Mouse (Mus musculus) heart, embryonic 15.5 days (tissue): ENCODE results near the gene Apln. TPM values are rescaled to one million over a fixed set of nuclear protein-coding genes. Genes with fewer than 3 reads are reported as not detected.

Source experiments
- ATAC-seq: fragments of 200-750 bp; cut with Nextera tagmentation; replicated peaks from 2 replicates; pipeline ENCODE4 v1.8.0; 2017; ENCODE audit warnings: low read depth, moderate TSS enrichment; ENCODE audit not compliant: insufficient number of reproducible peaks, insufficient read depth, low FRiP score
- H3K27ac ChIP-seq: fragments of 300-500 bp; sonication (generic); 2 replicates; pipeline ENCODE4 v1.5.1; 2015; ENCODE audit warnings: mild to moderate bottlenecking, inconsistent platforms
- H3K27me3 ChIP-seq: fragments of 300-500 bp; sonication (generic); 2 replicates; pipeline ENCODE4 v1.6.1; 2015; ENCODE audit warnings: inconsistent platforms
- H3K36me3 ChIP-seq: fragments of 300-500 bp; sonication (generic); 2 replicates; pipeline ENCODE4 v1.6.1; 2015; ENCODE audit warnings: mild to moderate bottlenecking, inconsistent platforms
- H3K4me1 ChIP-seq: fragments of 300-500 bp; sonication (generic); replicated peaks from 2 replicates; pipeline ENCODE4 v1.6.1; 2015; ENCODE audit warnings: inconsistent platforms
- H3K4me2 ChIP-seq: fragments of 300-500 bp; sonication (generic); 2 replicates; pipeline ENCODE4 v1.6.1; 2015; ENCODE audit warnings: inconsistent platforms, mild to moderate bottlenecking, moderate library complexity
- H3K4me3 ChIP-seq: fragments of 300-500 bp; sonication (generic); 2 replicates; pipeline ENCODE4 v1.5.1; 2015; ENCODE audit warnings: mild to moderate bottlenecking, inconsistent platforms
- H3K9ac ChIP-seq: fragments of 300-500 bp; sonication (generic); 2 replicates; pipeline ENCODE4 v1.6.1; 2015; ENCODE audit warnings: mild to moderate bottlenecking, inconsistent platforms
- H3K9me3 ChIP-seq: fragments of 300-500 bp; sonication (generic); replicated peaks from 2 replicates; pipeline ENCODE4 v1.6.1; 2016; ENCODE audit warnings: inconsistent platforms
- WGBS: fragments of 180-500 bp; shearing (Covaris S2); methylation state at CpG from one replicate; pipeline ENCODE4 v1.1.7; 2015; ENCODE audit warnings: mixed read lengths; 5-methylcytosine and 5-hydroxymethylcytosine counted together
- polyA plus RNA-seq: library from polyadenylated mRNA; unstranded; fragments of >200 nt; fragmentation: Nextera tagmentation; extraction: Ambion mirVana; gene quantifications from 2 replicates; pipeline ENCODE4 v1.2.1, GENCODE M21; 2015

The Apln gene
- polyA plus RNA-seq, result 6.5 and 7.2 TPM in 2 replicates

DNA sequence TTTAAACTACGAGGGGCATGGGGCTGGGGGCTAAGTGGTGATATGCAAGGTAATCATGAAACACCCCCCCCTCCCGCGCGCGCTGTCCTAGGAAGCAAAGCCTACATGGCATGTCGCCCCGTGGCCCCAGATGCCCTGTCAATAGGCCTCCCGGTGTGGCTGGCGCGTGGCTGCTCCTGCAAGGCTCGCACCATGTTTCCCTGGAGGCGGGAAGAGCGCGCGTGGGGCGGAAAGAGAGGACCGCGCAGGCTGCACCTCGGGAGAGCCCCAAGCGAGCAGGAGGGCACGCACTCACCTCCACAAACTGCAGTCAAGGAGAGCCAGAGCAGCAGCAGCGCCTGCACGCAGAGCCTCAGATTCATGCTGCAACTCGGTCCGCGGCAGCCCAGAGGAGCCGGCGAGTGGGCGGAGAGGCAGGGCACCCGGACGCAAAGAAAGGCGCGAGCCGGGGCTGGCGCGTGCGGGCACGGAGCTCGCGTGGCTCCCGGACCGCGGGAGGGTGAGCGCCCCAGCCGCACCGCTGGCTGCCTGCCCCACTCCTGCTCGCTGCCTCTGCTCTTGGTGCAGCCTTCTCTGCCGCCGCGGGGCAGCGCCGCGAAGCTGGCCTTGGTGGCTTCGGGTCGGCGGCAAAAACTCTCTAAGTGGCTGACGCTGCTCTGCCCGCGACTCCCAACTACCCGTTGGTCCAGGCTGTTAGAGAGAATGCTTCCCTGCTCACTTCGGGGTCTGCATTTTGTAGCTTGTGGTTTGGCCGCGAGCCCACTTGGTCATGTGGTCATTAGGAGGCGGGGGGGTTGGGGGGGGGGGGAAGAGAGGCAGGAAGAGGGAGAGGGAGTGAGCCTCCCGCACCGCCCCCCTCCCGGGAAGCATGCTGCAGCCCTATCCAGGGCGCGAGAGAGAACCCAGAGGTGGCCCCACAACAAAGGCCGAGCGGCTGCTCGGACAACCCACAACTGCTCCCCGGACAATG is at the start of gene Apln:
TSS of gene Apln (minus strand) at position 710 of the 970 bp plus-strand sequence.
- Histone ChIP-seq H3K27ac (peak within 1 kb of the TSS; percentile 34; the same call in 1 of the 2 replicates), H3K27me3 (peaks cover 54% of the 10 kb centered on the region)
- peak; percentile 35; the same call in 1 of the 2 replicates for ATAC-seq

GRCm38 (mm10) chrX:48082364-48082763 is 47.7 kb upstream of the Apln start:
- no peak overlapping the region for H3K9ac ChIP-seq
- no peak for ATAC-seq
- H3K36me3 ChIP-seq, result no peaks in the 10 kb centered on the region
- H3K27ac ChIP-seq, result no peak overlapping the region
- no peaks in the 10 kb centered on the region for H3K27me3 ChIP-seq
- no peaks in the 10 kb centered on the region for H3K9me3 ChIP-seq
- H3K4me1 ChIP-seq, result peaks cover 6% of the 10 kb centered on the region; the same call in 1 of the 2 replicates
- 53% methylated on average over 5 of the region's 5 CpGs for WGBS
- H3K4me3 ChIP-seq, result no peak overlapping the region
- no peak overlapping the region for H3K4me2 ChIP-seq

More for the DNA sequence above, at the start of gene Apln:
- Histone ChIP-seq H3K36me3 (no peaks in the 10 kb centered on the region), H3K4me3 (peak within 1 kb of the TSS; percentile 58), H3K9me3 (no peaks in the 10 kb centered on the region), H3K4me1 (peaks cover 3% of the 10 kb centered on the region; the same call in 1 of the 2 replicates), H3K4me2 (peak within 1 kb of the TSS; percentile 80), H3K9ac (peak within 1 kb of the TSS; percentile 51)
- 16% methylated on average over 57 of the region's 73 CpGs for WGBS

DNA sequence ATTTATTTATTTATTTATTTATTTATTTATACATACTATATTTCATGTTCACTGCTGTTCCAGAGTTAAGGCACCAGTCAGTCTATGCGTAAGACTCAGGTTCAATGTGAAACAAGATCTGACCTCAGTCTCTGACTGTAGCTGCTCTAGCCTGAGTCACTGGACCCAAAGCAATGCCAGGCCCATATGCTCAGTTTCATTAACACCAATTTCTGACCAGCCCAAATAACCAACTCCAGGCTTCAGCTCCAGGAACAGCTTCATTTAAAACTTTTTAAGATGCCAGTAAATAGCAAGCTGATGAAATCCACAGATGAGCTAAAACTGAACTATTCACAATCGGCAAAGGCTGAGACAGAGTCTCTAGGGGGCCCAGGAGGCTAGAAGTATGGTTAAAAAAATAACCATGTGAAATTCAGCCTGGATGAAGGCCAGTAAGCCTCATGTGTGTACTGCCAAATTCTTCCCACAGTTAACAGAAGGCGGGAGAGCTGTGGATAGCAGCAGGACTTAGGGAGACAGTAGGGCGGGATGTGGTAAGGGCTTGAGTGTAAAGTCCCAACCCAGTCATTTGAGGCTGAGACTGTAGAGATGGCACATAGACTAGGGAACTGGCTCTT is 42.3 kb upstream of the Apln start:
- Histone ChIP-seq H3K9me3 (no peaks in the 10 kb centered on the region), H3K4me2 (no peak overlapping the region), H3K27me3 (peaks cover 6% of the 10 kb centered on the region), H3K4me1 (no peaks in the 10 kb centered on the region), H3K9ac (no peak overlapping the region), H3K27ac (no peak overlapping the region), H3K36me3 (no peaks in the 10 kb centered on the region), H3K4me3 (no peak overlapping the region)
- 54% methylated on average over 4 of the region's 4 CpGs for WGBS
- ATAC-seq, result no peak

- H3K27ac ChIP-seq, result no peak overlapping the region
- H3K4me3 ChIP-seq, result no peak overlapping the region
- no peak for ATAC-seq
- H3K4me2 ChIP-seq, result no peak overlapping the region
- 67% methylated on average over 3 of the region's 3 CpGs for WGBS
- H3K4me1 ChIP-seq, result no peaks in the 10 kb centered on the region
- peaks cover 6% of the 10 kb centered on the region for H3K27me3 ChIP-seq
- H3K9ac ChIP-seq, result no peak overlapping the region
- H3K9me3 ChIP-seq, result no peaks in the 10 kb centered on the region
- no peaks in the 10 kb centered on the region for H3K36me3 ChIP-seq
These were observed 40.0 kb upstream of the Apln start for GRCm38 (mm10) chrX:48074691-48075090.

DNA sequence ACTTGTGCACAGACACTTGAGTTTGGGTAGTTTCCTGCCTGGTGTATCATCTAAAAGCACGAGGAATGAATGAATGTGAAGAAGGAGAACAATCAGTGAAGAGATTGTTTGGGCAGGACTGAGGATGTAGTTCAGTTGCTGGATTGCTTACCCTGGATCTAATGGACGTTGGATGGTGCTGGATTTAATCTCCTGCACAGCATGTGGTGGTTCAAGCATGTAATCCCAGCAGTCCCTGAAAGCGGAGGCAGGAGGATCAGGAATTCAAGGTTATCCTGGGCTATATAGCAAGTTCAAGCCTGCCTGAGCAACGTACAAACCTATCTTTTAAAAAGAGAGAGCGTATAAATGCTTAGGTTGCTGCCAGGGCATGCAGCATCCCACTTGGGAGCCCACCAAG is 37.7 kb upstream of the Apln start:
- peaks cover 6% of the 10 kb centered on the region for H3K27me3 ChIP-seq
- no peak for ATAC-seq
- no peak overlapping the region for H3K27ac ChIP-seq
- H3K9me3 ChIP-seq, result no peaks in the 10 kb centered on the region
- H3K9ac ChIP-seq, result no peak overlapping the region
- H3K4me3 ChIP-seq, result no peak overlapping the region
- H3K4me1 ChIP-seq, result no peaks in the 10 kb centered on the region
- H3K36me3 ChIP-seq, result no peaks in the 10 kb centered on the region
- no peak overlapping the region for H3K4me2 ChIP-seq
- WGBS, result 35% methylated on average over 5 of the region's 5 CpGs

DNA sequence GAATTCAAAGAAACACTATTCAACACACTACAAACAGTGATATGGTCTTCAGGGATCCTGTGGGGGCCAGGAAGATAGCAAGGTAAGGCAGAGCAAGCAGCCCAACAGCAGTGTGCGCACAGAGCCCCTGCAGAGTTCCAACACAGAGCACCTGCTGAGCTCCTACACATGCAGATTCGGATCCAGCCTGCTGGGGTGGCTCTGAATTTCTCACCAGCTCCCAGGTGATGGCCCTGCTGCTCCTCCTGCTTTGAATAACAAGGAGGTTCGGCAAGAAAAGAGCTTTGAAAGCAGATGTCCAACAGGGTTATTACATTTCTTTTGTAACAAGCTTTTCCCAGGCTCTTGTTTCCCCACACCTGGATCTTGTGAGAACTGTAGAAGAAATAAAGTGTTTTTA is 37.3 kb upstream of the Apln start:
- H3K36me3 ChIP-seq, result no peaks in the 10 kb centered on the region
- H3K27me3 ChIP-seq, result peaks cover 6% of the 10 kb centered on the region
- H3K4me3 ChIP-seq, result no peak overlapping the region
- no peak overlapping the region for H3K27ac ChIP-seq
- H3K9ac ChIP-seq, result no peak overlapping the region
- H3K9me3 ChIP-seq, result no peaks in the 10 kb centered on the region
- 38% methylated on average over 3 of the region's 3 CpGs for WGBS
- ATAC-seq, result no peak
- no peaks in the 10 kb centered on the region for H3K4me1 ChIP-seq
- no peak overlapping the region for H3K4me2 ChIP-seq

GRCm38 (mm10) chrX:48066891-48067290 is 32.2 kb upstream of the Apln start:
- H3K4me1 ChIP-seq, result no peaks in the 10 kb centered on the region
- ATAC-seq, result no peak
- no peaks in the 10 kb centered on the region for H3K9me3 ChIP-seq
- no peak overlapping the region for H3K4me2 ChIP-seq
- 61% methylated on average over 3 of the region's 3 CpGs for whole genome bisulfite sequencing
- H3K27ac ChIP-seq, result no peak overlapping the region
- H3K9ac ChIP-seq, result no peak overlapping the region
- no peak overlapping the region for H3K4me3 ChIP-seq
- H3K36me3 ChIP-seq, result no peaks in the 10 kb centered on the region
- H3K27me3 ChIP-seq, result no peaks in the 10 kb centered on the region; the same call in none of the 2 replicates

DNA sequence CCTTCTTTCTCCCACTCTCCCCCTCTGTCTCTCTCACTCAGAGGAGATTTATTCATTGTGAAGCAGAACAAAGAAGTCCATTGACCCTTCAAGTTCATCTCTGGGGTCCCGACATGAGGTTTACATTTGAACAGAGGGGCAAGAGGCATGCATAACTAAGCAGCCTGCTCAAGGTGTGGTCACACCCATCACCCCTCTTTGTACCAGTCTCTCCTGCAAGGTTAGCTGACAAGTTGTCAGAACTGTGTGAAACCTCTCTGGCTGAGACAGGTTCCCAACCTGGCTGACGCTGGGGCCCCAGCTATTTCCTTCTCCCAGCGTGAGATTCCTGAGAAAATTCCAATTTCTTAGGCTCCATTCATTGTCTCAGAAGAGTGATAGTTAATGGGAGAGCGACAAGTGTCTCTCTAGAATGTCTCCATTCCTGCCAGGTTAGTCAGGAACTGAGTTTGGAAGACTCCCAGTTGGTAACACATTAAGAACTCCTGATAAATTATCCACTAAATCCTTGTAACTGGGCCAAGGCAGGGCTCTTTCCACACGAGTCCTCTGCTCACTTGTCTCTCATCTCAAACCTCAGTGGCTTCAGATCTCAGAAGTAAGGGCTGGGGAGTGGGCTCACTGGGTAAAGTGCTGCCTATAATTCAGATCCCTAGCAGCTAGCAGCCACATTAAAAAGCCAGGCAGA is 29.7 kb upstream of the Apln start:
- ATAC-seq, result no peak
- no peaks in the 10 kb centered on the region for H3K36me3 ChIP-seq

GRCm38 (mm10) chrX:48062481-48062880 is 27.8 kb upstream of the Apln start:
- H3K9ac ChIP-seq, result no peak overlapping the region
- H3K4me2 ChIP-seq, result no peak overlapping the region
- no peak for ATAC-seq
- no peaks in the 10 kb centered on the region for H3K36me3 ChIP-seq
- WGBS, result 73% methylated on average over 4 of the region's 4 CpGs
- H3K4me3 ChIP-seq, result no peak overlapping the region
- H3K27ac ChIP-seq, result no peak overlapping the region
- no peaks in the 10 kb centered on the region for H3K27me3 ChIP-seq
- H3K9me3 ChIP-seq, result no peaks in the 10 kb centered on the region
- H3K4me1 ChIP-seq, result no peaks in the 10 kb centered on the region

More for the DNA sequence above, 29.7 kb upstream of the Apln start:
- H3K4me3 ChIP-seq, result no peak overlapping the region
- 41% methylated on average over 5 of the region's 5 CpGs for whole genome bisulfite sequencing
- H3K27me3 ChIP-seq, result no peaks in the 10 kb centered on the region
- H3K4me1 ChIP-seq, result no peaks in the 10 kb centered on the region
- H3K9me3 ChIP-seq, result no peaks in the 10 kb centered on the region
- no peak overlapping the region for H3K4me2 ChIP-seq
- H3K27ac ChIP-seq, result no peak overlapping the region
- H3K9ac ChIP-seq, result no peak overlapping the region

DNA sequence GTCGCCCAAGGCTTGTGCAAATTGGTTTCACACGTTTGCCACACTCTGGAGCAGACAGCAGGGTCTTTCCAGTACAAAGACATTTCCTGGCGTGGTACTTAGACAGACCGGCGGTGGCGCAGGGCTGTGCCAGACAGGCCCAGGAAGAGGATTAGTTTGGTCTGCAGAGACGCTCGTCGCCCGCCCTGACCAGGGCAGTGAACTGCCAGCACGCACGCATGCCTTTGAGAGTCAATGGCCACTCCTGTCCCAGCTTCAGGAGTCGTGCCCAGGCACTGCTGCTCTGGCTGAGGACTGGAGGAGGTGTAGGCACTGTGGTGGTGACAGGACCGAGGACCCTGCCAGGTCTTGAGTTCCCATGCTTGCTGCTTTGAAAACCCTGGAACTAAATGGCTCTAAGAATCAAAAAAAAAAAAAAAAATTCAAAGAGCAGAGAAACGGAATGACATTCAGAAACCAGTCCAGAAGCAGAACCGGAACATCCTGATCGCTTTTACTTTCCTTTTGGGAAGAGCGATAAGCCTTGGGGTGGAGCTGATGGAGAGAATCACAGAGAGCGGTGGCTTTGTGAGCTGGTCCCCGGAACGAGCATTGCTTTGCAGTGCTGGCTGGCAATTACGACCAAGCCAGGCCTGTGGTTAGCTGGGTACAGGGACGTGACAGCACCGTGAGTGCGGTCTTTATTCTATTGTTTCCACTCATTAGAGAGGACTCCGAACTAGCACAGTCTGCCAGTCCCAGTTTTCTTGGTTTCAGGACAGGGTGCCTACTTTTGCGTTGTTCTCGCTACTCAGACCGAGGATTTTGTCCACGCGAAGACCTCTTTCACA is 19.7 kb upstream of the Apln start:
- Histone ChIP-seq H3K27me3 (no peaks in the 10 kb centered on the region), H3K36me3 (no peaks in the 10 kb centered on the region), H3K9ac (peak overlapping the region; percentile 33; the same call in 1 of the 2 replicates), H3K4me3 (peak overlapping the region; percentile 44), H3K9me3 (no peaks in the 10 kb centered on the region), H3K4me2 (peak overlapping the region; percentile 64), H3K27ac (peak overlapping the region; percentile 27; the same call in 1 of the 2 replicates), H3K4me1 (no peaks in the 10 kb centered on the region)
- peak; percentile 66; the same call in 1 of the 2 replicates for ATAC-seq
- whole genome bisulfite sequencing, result 28% methylated on average over 31 of the region's 31 CpGs
